Mouse (Mus musculus): Measurements from ENCODE around the gene Gucy1a1.

DNA sequence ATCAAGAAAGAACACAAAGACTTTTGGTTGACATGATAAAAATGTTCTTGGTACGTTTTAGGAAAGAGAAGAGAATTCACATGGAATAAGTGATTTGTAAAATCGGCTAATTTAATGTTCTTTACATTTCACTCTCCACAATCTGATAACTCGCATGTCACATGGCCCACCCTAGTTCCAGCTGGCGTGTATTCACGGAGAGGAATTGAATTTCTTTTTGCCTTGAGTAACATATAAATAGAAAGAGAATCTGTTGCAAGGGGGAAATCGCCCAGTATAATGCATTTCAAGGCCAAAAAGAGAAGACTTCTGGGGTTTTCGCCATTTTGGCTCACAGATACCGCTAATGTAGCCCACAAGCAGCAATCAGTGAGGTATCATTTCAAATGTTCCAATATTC is 99.5 kb downstream of the Gucy1a1 start:
- TF ChIP-seq CTCF (conservative IDR thresholded peaks at IDR 0.05; ENCODE audit: low read length), result no peak
- TF ChIP-seq POU5F1 (IDR thresholded peaks at IDR 0.05; ENCODE audit: borderline replicate concordance, low read length), result no peak

Data from E14TG2a.4 (cell line).